Mouse (Mus musculus): ENCODE results near the gene Mvd. TPM values are rescaled to one million over a fixed set of nuclear protein-coding genes. Genes with fewer than 3 reads are reported as not detected.
A peak's percentile ranks its signal among the peaks of the same experiment; 100 is the strongest.

The Mvd gene
- polyA plus RNA-seq, 1 experiment from 2014 or later: 41.7 TPM

GRCm38 (mm10) chr8:122463651-122464640 is 20.7 kb upstream of the Mvd start:
- Histone ChIP-seq H3K27me3 (ENCODE audit: insufficient read depth, poor library complexity, severe bottlenecking) (peaks cover 38% of the 10 kb centered on the region), H3K27ac (peak overlapping the region; percentile 49; the same call in 1 of the 2 replicates), H3K4me3 (no peak overlapping the region), H3K4me1 (peaks cover 60% of the 10 kb centered on the region), H3K36me3 (peaks cover 40% of the 10 kb centered on the region), H3K9me3 (no peaks in the 10 kb centered on the region)
- DNase-seq (ENCODE audit: low spot score): no peak
- WGBS: 48% methylated on average over 12 of the region's 12 CpGs

- 61% methylated on average over 8 of the region's 8 CpGs for WGBS
- no peak for DNase-seq (ENCODE audit: low spot score)
- Histone ChIP-seq H3K27me3 (ENCODE audit: insufficient read depth, poor library complexity, severe bottlenecking) (peaks cover 47% of the 10 kb centered on the region), H3K27ac (0 out of 2 replicates have a peak overlapping the region, but pooled peaks have one; percentile 14), H3K36me3 (peaks cover 25% of the 10 kb centered on the region), H3K4me3 (no peak overlapping the region), H3K9me3 (no peaks in the 10 kb centered on the region), H3K4me1 (peaks cover 62% of the 10 kb centered on the region)
These were observed 19.3 kb upstream of the Mvd start for GRCm38 (mm10) chr8:122462510-122462909.

GRCm38 (mm10) chr8:122461473-122462148 is 18.4 kb upstream of the Mvd start:
- peaks cover 55% of the 10 kb centered on the region for H3K27me3 ChIP-seq (ENCODE audit: insufficient read depth, poor library complexity, severe bottlenecking)
- no peak overlapping the region for H3K4me3 ChIP-seq
- DNase-seq (ENCODE audit: low spot score): no peak
- 64% methylated on average over 11 of the region's 11 CpGs for WGBS
- H3K27ac ChIP-seq: peak overlapping the region; percentile 32
- H3K9me3 ChIP-seq: no peaks in the 10 kb centered on the region
- peaks cover 69% of the 10 kb centered on the region for H3K4me1 ChIP-seq
- peaks cover 16% of the 10 kb centered on the region for H3K36me3 ChIP-seq

GRCm38 (mm10) chr8:122460524-122461472 is 17.6 kb upstream of the Mvd start, which contains the start of gene Snai3:
Gene Snai3, minus strand, starts transcription at chr8:122460733.
- H3K9me3 ChIP-seq: no peaks in the 10 kb centered on the region
- peaks cover 15% of the 10 kb centered on the region; the same call in 1 of the 2 replicates for H3K36me3 ChIP-seq
- peak within 1 kb of the TSS; percentile 61 for H3K4me3 ChIP-seq
- H3K4me1 ChIP-seq: peaks cover 77% of the 10 kb centered on the region
- H3K27ac ChIP-seq: peak within 1 kb of the TSS; percentile 73
- 2% methylated on average over 56 of the region's 56 CpGs for WGBS
- peaks cover 63% of the 10 kb centered on the region for H3K27me3 ChIP-seq (ENCODE audit: insufficient read depth, poor library complexity, severe bottlenecking)
- DNase-seq (ENCODE audit: low spot score): no peak

DNA sequence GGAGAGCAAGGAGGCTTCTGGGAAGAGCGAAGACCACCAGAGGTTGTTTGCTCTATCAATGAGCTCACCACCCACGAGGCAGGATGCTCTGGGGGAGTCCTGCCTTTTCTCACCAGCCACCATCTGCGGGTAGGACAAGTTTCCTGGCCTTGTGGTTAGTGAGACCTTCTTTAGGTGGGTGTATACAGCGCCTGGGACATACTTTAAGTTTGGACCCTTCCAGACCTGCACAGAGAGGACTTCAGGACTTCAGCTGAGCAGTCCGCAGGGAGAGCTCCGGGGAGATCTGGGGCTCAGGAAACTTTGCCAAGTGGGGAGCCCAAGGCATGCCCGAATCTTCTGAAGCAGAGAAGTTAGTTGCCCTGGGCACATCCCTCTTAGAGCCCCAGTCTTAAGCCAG is 16.8 kb upstream of the Mvd start:
- WGBS: 22% methylated on average over 7 of the region's 7 CpGs
- peaks cover 71% of the 10 kb centered on the region for H3K4me1 ChIP-seq

DNA sequence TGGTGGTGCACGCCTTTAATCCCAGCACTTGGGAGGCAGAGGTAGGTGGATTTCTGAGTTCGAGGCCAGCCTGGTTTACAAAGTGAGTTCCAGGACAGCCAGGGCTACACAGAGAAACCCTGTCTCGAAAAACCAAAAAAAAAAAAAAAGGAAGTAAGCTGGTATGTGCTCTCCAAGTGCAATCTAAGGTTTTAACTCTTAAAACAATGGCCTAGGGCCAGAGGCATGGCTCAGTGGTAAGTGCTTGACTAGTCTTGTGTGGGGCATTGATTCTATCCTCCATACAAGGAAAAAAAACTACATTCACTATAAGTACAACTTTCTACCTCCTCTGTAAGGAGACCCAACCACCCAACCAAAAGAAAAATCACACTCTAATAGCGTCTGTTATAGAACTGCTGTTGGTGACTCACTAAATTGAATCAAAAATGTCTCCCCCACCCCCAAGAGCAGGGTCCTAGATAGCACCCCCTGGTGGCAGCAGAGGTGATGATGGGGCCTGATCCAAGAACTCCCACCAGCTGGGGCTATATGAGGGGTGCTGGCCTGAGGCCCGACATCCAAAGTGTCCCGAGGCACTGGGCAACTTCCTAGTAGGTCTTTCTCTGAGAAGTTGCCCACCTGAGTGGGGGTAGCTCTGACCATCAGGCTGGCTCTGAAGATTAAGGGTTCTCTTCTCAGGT is 16.1 kb upstream of the Mvd start:
- no peaks in the 10 kb centered on the region for H3K9me3 ChIP-seq
- DNase-seq (ENCODE audit: low spot score): no peak
- WGBS: 59% methylated on average over 6 of the region's 6 CpGs
- peak overlapping the region; percentile 61; the same call in 1 of the 2 replicates for H3K4me3 ChIP-seq
- peaks cover 10% of the 10 kb centered on the region; the same call in 1 of the 2 replicates for H3K36me3 ChIP-seq
- H3K4me1 ChIP-seq: peaks cover 67% of the 10 kb centered on the region
- H3K27ac ChIP-seq: no peak overlapping the region
- H3K27me3 ChIP-seq (ENCODE audit: insufficient read depth, poor library complexity, severe bottlenecking): peaks cover 66% of the 10 kb centered on the region

More for the DNA sequence above, 16.8 kb upstream of the Mvd start:
- Histone ChIP-seq H3K27ac (peak overlapping the region; percentile 73; the same call in 1 of the 2 replicates), H3K27me3 (ENCODE audit: insufficient read depth, poor library complexity, severe bottlenecking) (peaks cover 63% of the 10 kb centered on the region), H3K9me3 (no peaks in the 10 kb centered on the region), H3K36me3 (0 out of 2 replicates have a peak, but pooled peaks cover 7% of the 10 kb centered on the region), H3K4me3 (peak overlapping the region; percentile 61)
- DNase-seq (ENCODE audit: low spot score): no peak

GRCm38 (mm10) chr8:122457171-122457570 is 13.9 kb upstream of the Mvd start:
- no peaks in the 10 kb centered on the region for H3K9me3 ChIP-seq
- H3K27me3 ChIP-seq (ENCODE audit: insufficient read depth, poor library complexity, severe bottlenecking): peaks cover 60% of the 10 kb centered on the region
- peaks cover 11% of the 10 kb centered on the region; the same call in 1 of the 2 replicates for H3K36me3 ChIP-seq
- 60% methylated on average over 11 of the region's 11 CpGs for WGBS
- DNase-seq (ENCODE audit: low spot score): no peak
- no peak overlapping the region for H3K4me3 ChIP-seq
- peaks cover 65% of the 10 kb centered on the region for H3K4me1 ChIP-seq
- peak overlapping the region; percentile 45; the same call in 1 of the 2 replicates for H3K27ac ChIP-seq

DNA sequence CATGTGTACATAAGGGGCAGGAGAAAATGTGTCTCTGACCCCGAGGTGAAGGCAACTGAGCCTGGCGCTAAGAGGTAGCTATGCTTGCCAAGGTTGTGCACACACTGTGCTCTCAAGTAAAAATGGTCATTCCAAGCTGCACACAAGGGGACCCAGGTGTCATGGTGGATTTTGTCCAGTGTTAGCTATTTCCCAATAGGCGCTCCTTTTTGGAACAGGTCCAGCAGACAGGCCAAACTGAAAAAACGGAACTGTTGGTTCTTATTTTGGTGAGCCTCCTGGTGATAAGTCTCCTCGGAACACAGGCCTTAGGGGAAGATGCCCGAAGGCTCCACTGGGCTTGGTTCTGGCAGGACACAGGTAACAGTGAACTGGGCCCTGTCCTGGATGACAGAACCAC is 11.2 kb upstream of the Mvd start:
- H3K4me3 ChIP-seq: no peak overlapping the region
- no peak for DNase-seq (ENCODE audit: low spot score)
- H3K36me3 ChIP-seq: peaks cover 11% of the 10 kb centered on the region; the same call in 1 of the 2 replicates
- 80% methylated on average over 6 of the region's 6 CpGs for WGBS
- no peaks in the 10 kb centered on the region for H3K9me3 ChIP-seq
- H3K27me3 ChIP-seq (ENCODE audit: insufficient read depth, poor library complexity, severe bottlenecking): peaks cover 33% of the 10 kb centered on the region
- H3K27ac ChIP-seq: peak overlapping the region; percentile 87
- peaks cover 62% of the 10 kb centered on the region for H3K4me1 ChIP-seq

DNA sequence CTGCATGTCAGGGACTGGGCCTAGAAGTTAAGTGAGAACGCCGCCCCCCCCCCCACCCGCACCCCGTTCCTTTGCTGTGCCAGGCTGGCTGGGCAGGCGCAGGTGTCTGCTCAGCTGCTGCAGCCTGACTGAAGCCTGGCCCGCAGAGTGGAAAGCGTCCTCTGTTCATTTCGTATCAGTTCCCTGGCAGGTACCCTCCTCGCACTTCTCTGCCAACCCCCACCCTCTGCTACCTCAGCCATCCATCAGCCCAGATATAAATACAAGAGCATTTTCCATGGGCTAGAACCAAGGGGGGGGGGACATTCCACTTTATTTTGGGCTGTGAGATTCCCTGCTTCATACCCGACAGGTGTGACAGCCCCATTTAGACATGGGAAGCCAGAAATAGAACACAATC is 8.9 kb upstream of the Mvd start:
- Histone ChIP-seq H3K4me3 (no peak overlapping the region), H3K27ac (peak overlapping the region; percentile 87), H3K9me3 (no peaks in the 10 kb centered on the region), H3K4me1 (peaks cover 57% of the 10 kb centered on the region), H3K36me3 (peaks cover 11% of the 10 kb centered on the region; the same call in 1 of the 2 replicates), H3K27me3 (ENCODE audit: insufficient read depth, poor library complexity, severe bottlenecking) (peaks cover 15% of the 10 kb centered on the region)
- WGBS: 62% methylated on average over 10 of the region's 10 CpGs
- no peak for DNase-seq (ENCODE audit: low spot score)

GRCm38 (mm10) chr8:122451161-122451703 is 8.0 kb upstream of the Mvd start:
- Histone ChIP-seq H3K36me3 (peaks cover 8% of the 10 kb centered on the region; the same call in 1 of the 2 replicates), H3K27me3 (ENCODE audit: insufficient read depth, poor library complexity, severe bottlenecking) (peaks cover 7% of the 10 kb centered on the region), H3K4me1 (peaks cover 58% of the 10 kb centered on the region), H3K9me3 (no peaks in the 10 kb centered on the region), H3K4me3 (0 out of 2 replicates have a peak overlapping the region, but pooled peaks have one; percentile 7), H3K27ac (peak overlapping the region; percentile 87)
- DNase-seq (ENCODE audit: low spot score): no peak
- WGBS: 34% methylated on average over 7 of the region's 7 CpGs

DNA sequence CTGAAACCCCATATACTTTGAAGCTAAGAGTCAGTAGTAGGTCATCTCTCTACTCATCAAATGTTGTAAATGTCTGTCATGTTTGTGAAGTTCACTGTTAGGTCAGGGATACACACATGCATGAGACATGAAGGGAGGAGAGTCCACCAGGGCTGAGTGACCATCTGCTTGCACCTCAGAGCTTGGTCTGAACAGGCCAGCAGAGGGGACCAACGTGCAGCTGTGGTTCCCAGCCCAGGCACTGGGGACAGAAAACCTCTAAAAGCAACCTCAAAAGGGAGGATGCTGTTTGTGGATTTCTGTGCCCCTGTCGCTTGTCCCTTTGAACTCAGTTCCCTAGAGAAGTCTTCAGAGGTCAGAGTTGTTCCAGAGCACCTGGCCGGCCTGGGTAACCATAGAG is 2.0 kb upstream of the Mvd start:
- Histone ChIP-seq H3K27me3 (ENCODE audit: insufficient read depth, poor library complexity, severe bottlenecking) (no peaks in the 10 kb centered on the region), H3K4me1 (peaks cover 40% of the 10 kb centered on the region), H3K4me3 (0 out of 2 replicates have a peak overlapping the region, but pooled peaks have one; percentile 79), H3K9me3 (no peaks in the 10 kb centered on the region), H3K27ac (peak overlapping the region; percentile 91; the same call in 1 of the 2 replicates), H3K36me3 (no peaks in the 10 kb centered on the region)
- DNase-seq (ENCODE audit: low spot score): no peak
- WGBS: 47% methylated on average over 3 of the region's 3 CpGs

Measured in heart, embryonic 10.5 days (tissue).